Mouse (Mus musculus) liver, embryonic 14.5 days (tissue): Measurements from ENCODE around the gene Vmn1r174. TPM values are rescaled to one million over a fixed set of nuclear protein-coding genes. Genes with fewer than 3 reads are reported as not detected.
"Not testable (repeated sequence)": the region's sequence is repeated elsewhere in the genome, so short reads cannot be mapped to it uniquely, and the experiment has no call there.

Experiments used
- ATAC-seq: fragments of 200-750 bp; cut with Nextera tagmentation; 2 replicates; pipeline ENCODE4 v1.8.0; 2017; ENCODE audit warnings: moderate number of reproducible peaks, mild to moderate bottlenecking, moderate library complexity; ENCODE audit not compliant: insufficient read depth
- DNase-seq, 3 experiments: peaks; one replicate each; pipeline ENCODE4 v3.0.0-alpha.2; 2012 to 2013; ENCODE audit warnings: low read depth in 3 of 3, low spot score in 3 of 3
- H3K27ac ChIP-seq: fragments of 300-500 bp; sonication (generic); 2 replicates; pipeline ENCODE4 v1.5.1; 2014; ENCODE audit warnings: moderate library complexity, mild to moderate bottlenecking, control low read depth, inconsistent platforms
- H3K27me3 ChIP-seq: fragments of 300-500 bp; sonication (generic); 2 replicates; pipeline ENCODE4 v1.6.1; 2014; ENCODE audit warnings: mild to moderate bottlenecking, low read length, moderate library complexity; ENCODE audit not compliant: control insufficient read depth, insufficient read depth
- H3K36me3 ChIP-seq: fragments of 300-500 bp; sonication (generic); replicated peaks from 2 replicates; pipeline ENCODE4 v1.6.1; 2014; ENCODE audit warnings: low read depth; ENCODE audit not compliant: control insufficient read depth, insufficient read depth
- H3K4me1 ChIP-seq, 2 experiments: fragments of 200-500 bp in 1 of 2; fragments of 300-500 bp in 1 of 2; sonication (generic) in 1 of 2; replicated peaks; 2 replicates each; pipeline ENCODE4 v1.6.1; 2012 to 2014; ENCODE audit warnings: antibody characterized with exemption in 1 of 2, inconsistent platforms in 1 of 2, low read length in 1 of 2; ENCODE audit not compliant: control insufficient read depth in 2 of 2, insufficient read depth in 2 of 2
- H3K4me2 ChIP-seq: fragments of 300-500 bp; sonication (generic); 2 replicates; pipeline ENCODE4 v1.6.1; 2014; ENCODE audit warnings: low read depth, mild to moderate bottlenecking, control low read depth, moderate library complexity
- H3K4me3 ChIP-seq, 2 experiments: fragments of 200-500 bp in 1 of 2; fragments of 300-500 bp in 1 of 2; sonication (generic) in 1 of 2; 2 replicates each; pipeline ENCODE4 v1.5.1; 2012 to 2014; ENCODE audit warnings: low read depth in 2 of 2, low read length in 2 of 2, mild to moderate bottlenecking in 2 of 2, control low read depth in 1 of 2, inconsistent platforms in 1 of 2, moderate library complexity in 1 of 2; ENCODE audit not compliant: insufficient read depth in 1 of 2
- H3K9ac ChIP-seq: fragments of 300-500 bp; sonication (generic); replicated peaks from 2 replicates; pipeline ENCODE4 v1.6.1; 2014; ENCODE audit warnings: mild to moderate bottlenecking, control low read depth, moderate library complexity
- H3K9me3 ChIP-seq: fragments of 300-500 bp; sonication (generic); 2 replicates; pipeline ENCODE4 v1.6.1; 2016; ENCODE audit warnings: low read length, mixed read lengths; ENCODE audit not compliant: control insufficient read depth
- CTCF ChIP-seq: IDR thresholded peaks from 2 replicates; pipeline ENCODE4 v1.5.1; 2016; ENCODE audit warnings: antibody characterized with exemption, low read depth, control low read depth
- EP300 ChIP-seq: IDR thresholded peaks from 2 replicates; pipeline ENCODE4 v1.6.1; 2016; ENCODE audit warnings: antibody characterized with exemption, low read depth
- WGBS: fragments of 180-500 bp; shearing (Covaris S2); extraction: QIAGEN DNeasy Blood & Tissue Kit; methylation state at CpG from one replicate; pipeline ENCODE4 v1.1.7; 2014; ENCODE audit not compliant: insufficient replicate concordance; 5-methylcytosine and 5-hydroxymethylcytosine counted together
- polyA plus RNA-seq, 2 experiments: library from polyadenylated mRNA; depleted of rRNA in 1 of 2; stranded (reverse) in 1 of 2; unstranded in 1 of 2; fragments of >200 nt; fragmentation: Nextera tagmentation in 1 of 2; extraction: Ambion mirVana in 1 of 2; gene quantifications; 2 replicates each; pipeline versions ENCODE4 v1.2.1 to v1.2.3; 2012 to 2014

Vmn1r174 gene
- not detected in 2 replicates for polyA plus RNA-seq (2012; rRNA removed)
- not detected in 2 replicates for polyA plus RNA-seq (2014; fragmentation: Nextera tagmentation; extraction: Ambion mirVana)

- H3K4me1 ChIP-seq, ATAC-seq: not testable (repeated sequence)
- WGBS = 13% methylated on average over 1 of the region's 1 CpGs
These were observed at the start of gene Vmn1r174 for GRCm38 (mm10) chr7:23751970-23752369. Gene Vmn1r174, plus strand, starts transcription at chr7:23752270.

GRCm38 (mm10) chr7:23784526-23784925 lies 32.5 kb downstream of the Vmn1r174 start:
- TF ChIP-seq CTCF (no peak), EP300 (no peak)
- Histone ChIP-seq H3K9me3 (no peaks in the 10 kb centered on the region), H3K4me3 (no peak overlapping the region), H3K4me2 (no peak overlapping the region), H3K36me3 (no peaks in the 10 kb centered on the region), H3K27me3 (no peaks in the 10 kb centered on the region), H3K4me1 (no peaks in the 10 kb centered on the region), H3K27ac (no peak overlapping the region), H3K9ac (no peak overlapping the region)
- ATAC-seq (no peak), DNase-seq (no peak)
- WGBS = 59% methylated on average over 6 of the region's 6 CpGs

More at GRCm38 (mm10) chr7:23751970-23752369, at the start of gene Vmn1r174:
- H3K27me3 ChIP-seq, H3K4me3 ChIP-seq, DNase-seq, H3K9ac ChIP-seq, H3K4me2 ChIP-seq, H3K9me3 ChIP-seq, H3K27ac ChIP-seq, H3K36me3 ChIP-seq: not testable (repeated sequence)

GRCm38 (mm10) chr7:23810543-23810942 lies 58.5 kb downstream of the Vmn1r174 start, which contains the start of gene Vmn1r175:
Gene Vmn1r175, minus strand, starts transcription at chr7:23810643.
- H3K36me3 ChIP-seq, DNase-seq, H3K4me2 ChIP-seq, H3K4me1 ChIP-seq, H3K9me3 ChIP-seq, H3K4me3 ChIP-seq, H3K27ac ChIP-seq, H3K27me3 ChIP-seq, H3K9ac ChIP-seq, ATAC-seq: not testable (repeated sequence)

Other genes with a start within 250 kb of the Vmn1r174 start
- gene Vmn1r167, start 245.1 kb upstream of the Vmn1r174 start, polyA plus RNA-seq (2012; rRNA removed) = not detected in 2 replicates
- gene Vmn1r167, start 245.1 kb upstream of the Vmn1r174 start, polyA plus RNA-seq (2014; fragmentation: Nextera tagmentation; extraction: Ambion mirVana) = not detected in 2 replicates
- gene Vmn1r168, start 212.5 kb upstream of the Vmn1r174 start, polyA plus RNA-seq (2012; rRNA removed) = not detected in 2 replicates
- gene Vmn1r168, start 212.5 kb upstream of the Vmn1r174 start, polyA plus RNA-seq (2014; fragmentation: Nextera tagmentation; extraction: Ambion mirVana) = not detected in 2 replicates
- not detected in 2 replicates for gene Vmn1r169, start 176.7 kb upstream of the Vmn1r174 start, polyA plus RNA-seq (2012; rRNA removed)
- not detected in 2 replicates for gene Vmn1r169, start 176.7 kb upstream of the Vmn1r174 start, polyA plus RNA-seq (2014; fragmentation: Nextera tagmentation; extraction: Ambion mirVana)
- not detected in 2 replicates for gene Vmn1r170, start 146.1 kb upstream of the Vmn1r174 start, polyA plus RNA-seq (2012; rRNA removed)
- not detected in 2 replicates for gene Vmn1r170, start 146.1 kb upstream of the Vmn1r174 start, polyA plus RNA-seq (2014; fragmentation: Nextera tagmentation; extraction: Ambion mirVana)
- gene Vmn1r171, start 121.5 kb upstream of the Vmn1r174 start, polyA plus RNA-seq (2012; rRNA removed) = not detected in 2 replicates
- gene Vmn1r171, start 121.5 kb upstream of the Vmn1r174 start, polyA plus RNA-seq (2014; fragmentation: Nextera tagmentation; extraction: Ambion mirVana) = not detected in 2 replicates
- gene Vmn1r172, start 94.0 kb upstream of the Vmn1r174 start, polyA plus RNA-seq (2012; rRNA removed) = not detected in 2 replicates
- not detected in 2 replicates for gene Vmn1r172, start 94.0 kb upstream of the Vmn1r174 start, polyA plus RNA-seq (2014; fragmentation: Nextera tagmentation; extraction: Ambion mirVana)
- not detected in 2 replicates for gene Vmn1r173, start 51.6 kb upstream of the Vmn1r174 start, polyA plus RNA-seq (2012; rRNA removed)
- gene Vmn1r173, start 51.6 kb upstream of the Vmn1r174 start, polyA plus RNA-seq (2014; fragmentation: Nextera tagmentation; extraction: Ambion mirVana) = not detected in 2 replicates
- gene Vmn1r175, start 58.4 kb downstream of the Vmn1r174 start, polyA plus RNA-seq (2012; rRNA removed) = not detected in 2 replicates
- gene Vmn1r175, start 58.4 kb downstream of the Vmn1r174 start, polyA plus RNA-seq (2014; fragmentation: Nextera tagmentation; extraction: Ambion mirVana) = not detected in 2 replicates
- not detected in 2 replicates for gene Vmn1r176, start 85.1 kb downstream of the Vmn1r174 start, polyA plus RNA-seq (2012; rRNA removed)
- gene Vmn1r176, start 85.1 kb downstream of the Vmn1r174 start, polyA plus RNA-seq (2014; fragmentation: Nextera tagmentation; extraction: Ambion mirVana) = not detected in 2 replicates
- not detected in 2 replicates for gene Vmn1r177, start 114.2 kb downstream of the Vmn1r174 start, polyA plus RNA-seq (2012; rRNA removed)
- gene Vmn1r177, start 114.2 kb downstream of the Vmn1r174 start, polyA plus RNA-seq (2014; fragmentation: Nextera tagmentation; extraction: Ambion mirVana) = not detected in 2 replicates
- gene Vmn1r178, start 139.7 kb downstream of the Vmn1r174 start, polyA plus RNA-seq (2012; rRNA removed) = not detected in 2 replicates
- gene Vmn1r178, start 139.7 kb downstream of the Vmn1r174 start, polyA plus RNA-seq (2014; fragmentation: Nextera tagmentation; extraction: Ambion mirVana) = not detected in 2 replicates
- not detected in 2 replicates for gene Vmn1r179, start 174.7 kb downstream of the Vmn1r174 start, polyA plus RNA-seq (2012; rRNA removed)
- not detected in 2 replicates for gene Vmn1r179, start 174.7 kb downstream of the Vmn1r174 start, polyA plus RNA-seq (2014; fragmentation: Nextera tagmentation; extraction: Ambion mirVana)
- not detected in 2 replicates for gene Vmn1r180, start 198.4 kb downstream of the Vmn1r174 start, polyA plus RNA-seq (2012; rRNA removed)
- gene Vmn1r180, start 198.4 kb downstream of the Vmn1r174 start, polyA plus RNA-seq (2014; fragmentation: Nextera tagmentation; extraction: Ambion mirVana) = not detected in 2 replicates
- not detected in 2 replicates for gene Vmn1r181, start 222.3 kb downstream of the Vmn1r174 start, polyA plus RNA-seq (2012; rRNA removed)
- not detected in 2 replicates for gene Vmn1r181, start 222.3 kb downstream of the Vmn1r174 start, polyA plus RNA-seq (2014; fragmentation: Nextera tagmentation; extraction: Ambion mirVana)
- not detected in 2 replicates for gene V1rd19, start 249.4 kb downstream of the Vmn1r174 start, polyA plus RNA-seq (2012; rRNA removed)
- gene V1rd19, start 249.4 kb downstream of the Vmn1r174 start, polyA plus RNA-seq (2014; fragmentation: Nextera tagmentation; extraction: Ambion mirVana) = not detected in 2 replicates